Mouse (Mus musculus) C2C12 (cell line): ENCODE data around the gene Grid1.

Experiments
- CEBPB ChIP-seq: IDR thresholded peaks from one replicate; pipeline ENCODE4 v1.6.1; 2011; ENCODE audit warnings: low read depth, mild to moderate bottlenecking, control low read depth, moderate library complexity
- CTCF ChIP-seq: IDR thresholded peaks from one replicate; pipeline ENCODE4 v1.5.1; 2011; ENCODE audit not compliant: control insufficient read depth, insufficient read depth, insufficient read length
- MAX ChIP-seq: IDR thresholded peaks from one replicate; pipeline ENCODE4 v1.6.1; 2011; ENCODE audit warnings: mild to moderate bottlenecking, control low read depth
- USF1 ChIP-seq: IDR thresholded peaks from one replicate; pipeline ENCODE4 v1.6.1; 2011; ENCODE audit warnings: low read depth, mild to moderate bottlenecking, control low read depth, moderate library complexity

DNA sequence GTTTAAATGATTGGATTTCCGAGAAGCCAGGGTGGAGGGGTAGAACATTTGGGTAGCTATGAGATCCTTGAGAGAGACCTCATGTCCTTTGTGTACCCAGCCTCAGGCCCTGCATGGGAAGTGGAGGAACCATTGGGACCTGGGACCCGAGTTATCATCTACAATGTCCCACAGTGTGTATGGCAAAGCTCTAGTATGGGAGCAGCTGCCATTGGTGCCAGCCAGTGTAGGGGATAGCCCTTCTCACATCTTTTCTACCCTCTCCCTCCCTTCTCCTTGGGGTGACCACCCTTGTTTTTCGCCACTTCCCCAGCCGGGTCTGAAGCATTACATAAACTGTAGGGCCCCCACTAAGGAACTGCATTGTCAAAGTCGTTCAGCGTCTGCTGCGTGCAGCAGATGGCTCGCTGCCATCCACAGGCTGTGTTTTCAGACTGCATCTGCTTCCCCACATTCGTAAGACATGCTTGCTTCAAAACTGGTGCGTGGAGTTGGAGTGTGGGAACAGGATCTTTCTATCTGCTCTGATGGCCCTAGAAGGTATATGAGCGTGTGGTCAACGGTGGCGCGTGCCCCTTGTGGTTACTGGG, 124.6 kb downstream of the Grid1 start:
- TF ChIP-seq CTCF (no peak), MAX (no peak), CEBPB (no peak), USF1 (no peak)
